Mouse (Mus musculus) limb, embryonic 14.5 days (tissue): ENCODE measurements around the gene Gtf3c5. TPM values are rescaled to one million over a fixed set of nuclear protein-coding genes. Genes with fewer than 3 reads are reported as not detected.

Experiments used
- ATAC-seq: fragments of 200-750 bp; cut with Nextera tagmentation; 2 replicates; pipeline ENCODE4 v1.8.0; 2017; ENCODE audit warnings: low read depth, moderate number of reproducible peaks, moderate TSS enrichment; ENCODE audit not compliant: low FRiP score
- DNase-seq: peaks from one replicate; pipeline ENCODE4 v3.0.0-alpha.2; 2015; ENCODE audit warnings: low spot score
- H3K27ac ChIP-seq: fragments of 300-500 bp; sonication (generic); replicated peaks from 2 replicates; pipeline ENCODE4 v1.5.1; 2014; ENCODE audit warnings: low read depth, mild to moderate bottlenecking, low read length, moderate library complexity, mixed read lengths
- H3K27me3 ChIP-seq: fragments of 300-500 bp; sonication (generic); 2 replicates; pipeline ENCODE4 v1.6.1; 2014; ENCODE audit warnings: low read length, mixed read lengths; ENCODE audit not compliant: control insufficient read depth, insufficient read depth
- H3K36me3 ChIP-seq: fragments of 300-500 bp; sonication (generic); 2 replicates; pipeline ENCODE4 v1.6.1; 2014; ENCODE audit warnings: mild to moderate bottlenecking, low read length, moderate library complexity, mixed read lengths; ENCODE audit not compliant: control insufficient read depth, insufficient read depth
- H3K4me1 ChIP-seq: fragments of 300-500 bp; sonication (generic); 2 replicates; pipeline ENCODE4 v1.6.1; 2014; ENCODE audit warnings: antibody characterized with exemption, low read length, mixed read lengths; ENCODE audit not compliant: control insufficient read depth, insufficient read depth
- H3K4me2 ChIP-seq: fragments of 300-500 bp; sonication (generic); replicated peaks from 2 replicates; pipeline ENCODE4 v1.6.1; 2014; ENCODE audit warnings: low read depth, mild to moderate bottlenecking, low read length, moderate library complexity; ENCODE audit not compliant: severe bottlenecking
- H3K4me3 ChIP-seq: fragments of 300-500 bp; sonication (generic); replicated peaks from 2 replicates; pipeline ENCODE4 v1.5.1; 2014; ENCODE audit warnings: low read length
- H3K9ac ChIP-seq: fragments of 300-500 bp; sonication (generic); 2 replicates; pipeline ENCODE4 v1.6.1; 2014; ENCODE audit warnings: mild to moderate bottlenecking, low read depth, low read length, moderate library complexity; ENCODE audit not compliant: severe bottlenecking
- H3K9me3 ChIP-seq: fragments of 300-500 bp; sonication (generic); 2 replicates; pipeline ENCODE4 v1.6.1; 2016; ENCODE audit warnings: low read length; ENCODE audit not compliant: control insufficient read depth
- POLR2A ChIP-seq: fragments of 200-500 bp; IDR thresholded peaks from 2 replicates; pipeline ENCODE4 v1.8.0; 2012; ENCODE audit warnings: inconsistent platforms, mild to moderate bottlenecking, moderate library complexity, borderline replicate concordance; ENCODE audit not compliant: insufficient read depth, insufficient read length; ENCODE audit errors: extremely low read depth
- WGBS: fragments of 180-500 bp; shearing (Covaris S2); extraction: QIAGEN DNeasy Blood & Tissue Kit; methylation state at CpG from one replicate; pipeline ENCODE4 v1.1.7; 2014; 5-methylcytosine and 5-hydroxymethylcytosine counted together
- polyA plus RNA-seq, 2 experiments: library from polyadenylated mRNA; depleted of rRNA in 1 of 2; stranded (reverse) in 1 of 2; unstranded in 1 of 2; fragments of >200 nt; fragmentation: Nextera tagmentation in 1 of 2; extraction: Ambion mirVana in 1 of 2; gene quantifications; 2 replicates each; pipeline versions ENCODE4 v1.2.1 to v1.2.3; 2012 to 2014

Gtf3c5 gene
- polyA plus RNA-seq, 2 experiments: 29.7 to 52.4 TPM

DNA sequence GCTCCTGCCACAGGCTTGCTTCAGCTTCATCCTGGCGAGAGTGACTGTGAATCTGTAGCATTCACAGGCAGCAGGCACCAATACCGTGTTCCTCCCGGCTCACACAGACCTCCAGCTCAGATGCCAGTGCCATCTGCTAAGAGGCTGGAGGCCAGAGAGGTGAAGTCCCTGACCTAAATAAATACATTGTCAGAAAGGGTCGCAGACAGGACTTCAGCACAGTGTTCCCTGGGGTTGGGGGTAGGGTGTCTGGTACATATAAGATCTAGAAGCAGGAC, 48.3 kb downstream of the Gtf3c5 start:
- H3K9me3 ChIP-seq: no peaks in the 10 kb centered on the region
- H3K27ac ChIP-seq: peak overlapping the region; percentile 81
- no peak for TF ChIP-seq POLR2A
- peaks cover 70% of the 10 kb centered on the region for H3K4me1 ChIP-seq
- H3K9ac ChIP-seq: peak overlapping the region; percentile 61
- ATAC-seq (no peak), DNase-seq (no peak)
- peaks cover 5% of the 10 kb centered on the region; the same call in 1 of the 2 replicates for H3K36me3 ChIP-seq
- H3K27me3 ChIP-seq: no peaks in the 10 kb centered on the region
- peak overlapping the region; percentile 84 for H3K4me2 ChIP-seq
- H3K4me3 ChIP-seq: peak overlapping the region; percentile 52
- WGBS: 10% methylated on average over 4 of the region's 4 CpGs

DNA sequence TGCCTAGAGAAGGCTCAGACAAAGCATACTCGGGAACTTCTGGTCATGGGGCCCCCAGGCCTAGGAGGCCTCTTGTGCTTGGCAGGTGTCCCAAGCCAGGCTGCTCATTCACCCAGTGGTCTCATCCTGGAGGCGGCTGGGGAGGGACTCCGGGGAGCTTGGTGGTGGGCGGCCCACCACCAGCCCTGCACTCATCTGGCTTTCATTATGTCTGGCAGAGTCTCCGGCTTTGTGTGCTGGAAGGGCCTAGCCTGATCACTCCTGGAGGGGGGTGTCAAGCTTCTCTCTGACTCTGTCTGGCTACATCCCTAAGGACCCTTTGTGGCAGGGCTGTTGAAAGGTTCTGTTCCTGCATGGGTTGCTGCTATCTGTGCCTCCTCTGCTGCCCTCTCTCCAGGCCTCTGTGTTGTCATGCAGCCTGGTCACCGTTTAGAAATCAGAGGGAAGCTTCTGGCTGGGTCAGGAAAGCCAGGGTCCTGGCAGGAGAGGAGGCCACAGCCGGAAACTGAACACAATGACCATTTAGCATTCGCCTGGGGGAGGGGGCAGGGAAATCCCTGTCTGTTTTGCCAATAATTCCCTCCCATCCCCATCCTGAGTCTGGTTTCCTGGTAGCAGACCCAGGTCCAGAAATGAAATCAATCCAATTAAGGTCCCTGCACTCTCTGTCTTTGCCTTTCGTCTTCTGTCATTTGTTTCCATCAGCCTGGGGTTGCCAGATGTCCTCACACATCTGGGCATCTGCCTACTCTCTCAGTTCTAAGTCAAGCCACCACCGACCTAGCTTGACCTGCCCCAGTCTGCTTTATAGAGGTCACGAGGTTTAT, 48.9 kb downstream of the Gtf3c5 start:
- DNase-seq: peak; percentile 70
- TF ChIP-seq POLR2A: no peak
- Histone ChIP-seq H3K4me1 (peaks cover 74% of the 10 kb centered on the region), H3K4me2 (peak overlapping the region; percentile 84), H3K9me3 (no peaks in the 10 kb centered on the region), H3K27ac (peak overlapping the region; percentile 81), H3K9ac (peak overlapping the region; percentile 61), H3K27me3 (no peaks in the 10 kb centered on the region), H3K36me3 (peaks cover 5% of the 10 kb centered on the region; the same call in 1 of the 2 replicates), H3K4me3 (peak overlapping the region; percentile 52)
- ATAC-seq: peak; percentile 60
- WGBS: 18% methylated on average over 11 of the region's 11 CpGs

DNA sequence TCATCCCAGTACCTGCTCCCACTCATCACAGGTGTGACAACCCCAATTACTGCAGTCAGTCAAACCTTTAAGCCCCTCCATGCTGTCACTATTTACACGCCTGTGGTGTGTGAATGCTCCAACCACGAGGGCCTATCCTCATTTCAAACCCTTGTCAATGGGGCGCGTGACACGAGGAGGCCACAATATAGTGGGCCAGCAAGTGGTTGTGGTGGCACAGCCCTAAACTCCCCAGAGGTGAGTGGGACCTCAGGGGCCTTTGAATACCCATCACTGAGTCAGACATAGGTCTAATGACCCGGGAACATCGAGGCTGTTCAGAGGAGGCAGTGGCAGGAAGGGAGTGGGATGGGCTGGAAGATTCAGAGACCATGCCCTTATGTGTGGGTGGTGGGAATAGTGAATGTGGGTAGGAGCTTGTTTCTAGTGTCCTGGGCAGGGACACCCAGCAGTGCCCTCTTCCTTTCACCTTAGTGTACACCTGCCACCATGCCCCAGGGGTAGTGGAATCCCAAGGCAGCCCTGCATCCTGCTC, 49.6 kb downstream of the Gtf3c5 start:
- ATAC-seq: no peak
- 50% methylated on average over 7 of the region's 7 CpGs for WGBS
- no peak for TF ChIP-seq POLR2A

DNA sequence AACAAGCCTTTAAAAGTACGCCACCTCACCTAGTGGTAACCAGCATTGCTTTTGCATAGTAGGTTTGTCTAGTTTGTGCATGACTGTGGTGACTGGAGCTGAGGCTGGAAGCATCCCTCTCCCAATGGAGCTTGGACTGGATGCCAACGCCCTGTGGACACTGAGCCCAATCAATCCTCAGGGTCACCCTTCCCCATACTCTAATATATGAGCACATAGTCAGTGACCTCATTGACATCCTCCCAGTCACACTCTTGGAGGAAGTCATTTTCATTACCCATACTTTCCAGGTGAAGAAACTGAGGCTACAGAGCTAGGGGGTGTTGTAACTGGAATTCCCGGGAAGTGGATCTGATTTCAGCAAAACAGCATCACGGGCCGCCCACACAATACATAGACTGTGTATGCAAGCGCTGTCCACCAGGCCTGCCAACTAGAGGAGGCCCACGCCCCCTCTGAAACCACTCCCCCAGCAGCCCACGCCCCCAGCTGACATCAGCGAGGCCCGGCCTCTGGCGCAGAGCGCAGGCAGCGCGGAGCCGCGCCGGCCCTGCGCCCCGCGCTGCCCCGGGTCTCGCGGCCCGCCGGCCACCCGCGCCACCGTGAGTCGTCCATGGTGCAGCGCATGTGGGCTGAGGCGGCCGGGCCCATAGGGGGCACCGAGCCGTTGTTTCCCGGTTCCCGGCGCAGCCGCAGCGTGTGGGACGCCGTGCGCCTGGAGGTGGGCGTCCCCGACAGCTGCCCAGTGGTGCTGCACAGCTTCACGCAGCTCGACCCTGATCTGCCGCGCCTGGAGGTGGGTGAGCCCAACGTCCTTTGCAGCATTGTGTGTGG, 50.4 kb downstream of the Gtf3c5 start:
- peak overlapping the region; percentile 52 for H3K4me3 ChIP-seq
- H3K36me3 ChIP-seq: peaks cover 5% of the 10 kb centered on the region; the same call in 1 of the 2 replicates
- H3K27me3 ChIP-seq: no peaks in the 10 kb centered on the region
- TF ChIP-seq POLR2A: no peak
- DNase-seq (peak; percentile 92), ATAC-seq (peak; percentile 94)
- H3K27ac ChIP-seq: peak overlapping the region; percentile 65; the same call in 1 of the 2 replicates
- H3K4me2 ChIP-seq: peak overlapping the region; percentile 84
- H3K9ac ChIP-seq: peak overlapping the region; percentile 61
- peaks cover 63% of the 10 kb centered on the region for H3K4me1 ChIP-seq
- WGBS: 3% methylated on average over 47 of the region's 49 CpGs
- no peaks in the 10 kb centered on the region for H3K9me3 ChIP-seq

More for the DNA sequence above, 49.6 kb downstream of the Gtf3c5 start:
- H3K4me1 ChIP-seq: peaks cover 70% of the 10 kb centered on the region
- H3K27me3 ChIP-seq: no peaks in the 10 kb centered on the region
- peak overlapping the region; percentile 81 for H3K27ac ChIP-seq
- DNase-seq: no peak
- peaks cover 5% of the 10 kb centered on the region; the same call in 1 of the 2 replicates for H3K36me3 ChIP-seq
- peak overlapping the region; percentile 52 for H3K4me3 ChIP-seq
- H3K4me2 ChIP-seq: peak overlapping the region; percentile 84
- peak overlapping the region; percentile 61 for H3K9ac ChIP-seq
- H3K9me3 ChIP-seq: no peaks in the 10 kb centered on the region

DNA sequence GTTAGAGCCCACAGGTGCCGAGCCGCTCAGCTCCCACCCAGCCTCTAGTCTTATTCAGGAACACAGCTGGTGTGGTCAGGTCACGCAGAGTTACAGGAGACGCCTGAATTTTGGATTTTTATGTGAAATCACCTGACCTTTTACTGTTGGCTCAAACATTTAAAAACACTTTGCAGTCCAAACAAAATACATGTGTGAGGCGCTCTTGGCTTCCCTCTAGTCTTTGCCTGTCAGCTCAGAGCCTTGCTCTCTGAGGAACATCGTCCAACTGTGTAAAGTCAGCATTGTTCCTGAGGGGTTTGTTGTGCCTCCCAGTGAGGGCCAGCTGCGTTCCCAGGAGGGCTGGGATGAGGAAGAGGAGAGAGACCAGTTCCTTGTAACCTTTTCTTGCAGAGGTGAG, 53.2 kb downstream of the Gtf3c5 start:
- TF ChIP-seq POLR2A: no peak
- H3K4me3 ChIP-seq: no peak overlapping the region
- no peaks in the 10 kb centered on the region for H3K9me3 ChIP-seq
- no peaks in the 10 kb centered on the region for H3K36me3 ChIP-seq
- no peaks in the 10 kb centered on the region for H3K27me3 ChIP-seq
- ATAC-seq: no peak
- H3K4me2 ChIP-seq: no peak overlapping the region
- peaks cover 54% of the 10 kb centered on the region for H3K4me1 ChIP-seq
- WGBS: 49% methylated on average over 7 of the region's 7 CpGs
- DNase-seq: no peak
- 0 out of 2 replicates have a peak overlapping the region, but pooled peaks have one; percentile 16 for H3K9ac ChIP-seq
- H3K27ac ChIP-seq: no peak overlapping the region
